ENCODE assay signal across 7 mouse cellular contexts in the genomic region with DNA sequence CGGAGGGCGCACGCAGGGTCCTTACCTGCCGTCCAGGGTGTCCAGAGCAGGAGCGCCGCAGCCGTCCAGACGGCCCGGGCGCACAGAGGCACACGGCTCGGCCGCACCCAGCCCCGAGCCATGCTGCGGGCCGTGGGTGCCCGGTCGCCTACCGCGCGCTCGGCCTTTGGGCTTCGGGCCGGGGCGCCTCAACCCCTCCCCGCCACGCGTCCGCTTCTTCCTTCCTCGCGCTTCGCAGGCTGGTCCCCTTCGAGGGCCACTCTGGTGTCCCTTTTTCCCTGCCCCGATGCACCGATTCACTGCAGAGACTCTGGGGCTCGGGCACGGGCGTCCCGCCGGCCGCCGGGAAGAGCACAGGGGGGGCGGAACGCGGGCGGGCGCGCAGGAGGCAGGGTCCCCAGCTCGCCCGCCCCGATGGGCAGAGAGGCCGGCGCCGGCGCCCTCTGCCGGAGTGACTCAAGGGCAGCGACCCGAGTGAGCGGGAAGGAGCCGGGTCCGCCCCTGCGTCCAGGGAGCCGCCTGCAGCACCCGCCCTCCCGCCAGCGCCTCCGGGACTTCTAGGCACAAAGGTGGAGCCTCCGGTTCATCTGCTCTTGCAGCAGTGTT. TPM values are rescaled to one million over a fixed set of nuclear protein-coding genes. Genes with fewer than 3 reads are reported as not detected.
DNase-seq lines count a peak whose midpoint lies in the region; ATAC-seq lines count a peak whose summit lies in the region.

TSS of gene Ror2 (minus strand) at position 369 of the 606 bp plus-strand sequence.

- peaks cover 3% of the 10 kb centered on the region; the same call in 1 of the 2 replicates for H3K9me3 ChIP-seq in kidney, embryonic 16.5 days (ENCODE audit: low read length)

- DNase-seq in adrenal gland, adult 2 months, result peak; percentile 86
- peak; percentile 94 for DNase-seq in embryo, embryonic 11 days
- peak; percentile 41 to 50 for DNase-seq in heart, adult 9 months (ENCODE audit: low spot score in 2 of 2)
- DNase-seq in lung, postnatal 4 days, result peak; percentile 83 to 86
- DNase-seq in thymus, postnatal 25 days, result peak; percentile 11
- no peak for DNase-seq in c-Kit-positive CD71-positive TER-119-positive erythroid progenitor cells, embryonic 14.5 days (ENCODE audit: low spot score)

- no peaks in the 10 kb centered on the region for H3K36me3 ChIP-seq in kidney, embryonic 16.5 days (ENCODE audit: insufficient read depth, low read length)

- H3K4me3 ChIP-seq in kidney, embryonic 16.5 days (ENCODE audit: low read length), result peak within 1 kb of the TSS; percentile 69

- ATAC-seq in kidney, embryonic 16.5 days (ENCODE audit: low FRiP score, low TSS enrichment), result peak; percentile 84

- peak within 1 kb of the TSS; percentile 72 for H3K4me2 ChIP-seq in kidney, embryonic 16.5 days (replicated peaks; ENCODE audit: low read depth, low read length)

- peaks cover 40% of the 10 kb centered on the region for H3K4me1 ChIP-seq in kidney, embryonic 16.5 days (ENCODE audit: insufficient read depth, low read length)

- H3K9ac ChIP-seq in kidney, embryonic 16.5 days (replicated peaks; ENCODE audit: low read length), result peak within 1 kb of the TSS; percentile 81

- H3K27ac ChIP-seq in kidney, embryonic 16.5 days (ENCODE audit: low read length), result peak within 1 kb of the TSS; percentile 26; the same call in 1 of the 2 replicates

- H3K27me3 ChIP-seq in kidney, embryonic 16.5 days (ENCODE audit: insufficient read depth, low read length), result peaks cover 24% of the 10 kb centered on the region; the same call in 1 of the 2 replicates

- WGBS in kidney, embryonic 16.5 days, result under 1% methylated on average over 68 of the region's 68 CpGs

RNA-seq across cellular contexts. Expression of gene Ror2, which starts in this region (rescaled TPM):
- total RNA-seq in adrenal gland, adult 2 months (2021), result 1 to 10 TPM; 4.7 to 7.0 TPM
- 10.0 and 11.8 TPM in 2 replicates for polyA plus RNA-seq in adrenal gland, adult 2 months (2012; rRNA removed)
- polyA plus RNA-seq in kidney, embryonic 16.5 days (2015; fragmentation: Nextera tagmentation; extraction: Ambion mirVana), result 9.9 and 10.4 TPM in 2 replicates
